Mouse (Mus musculus): Measurements from ENCODE around the gene Ephb2.

GRCm38 (mm10) chr4:136800366-136800765 lies 35.4 kb downstream of the Ephb2 start:
- no peak for TF ChIP-seq CTCF (IDR thresholded peaks at IDR 0.05; ENCODE audit: extremely low read depth, insufficient read length, insufficient replicate concordance, low read depth, low read length)
- no peak for TF ChIP-seq POLR2A (IDR thresholded peaks at IDR 0.05; ENCODE audit: low read depth, low read length)

Data from small intestine, adult 2 months (tissue).